Mouse (Mus musculus): ENCODE results near the gene Arglu1. TPM values are rescaled to one million over a fixed set of nuclear protein-coding genes. Genes with fewer than 3 reads are reported as not detected.

The Arglu1 gene
- 59.2 and 59.5 TPM in 2 replicates for polyA plus RNA-seq (2015; fragmentation: Nextera tagmentation; extraction: Ambion mirVana)

DNA sequence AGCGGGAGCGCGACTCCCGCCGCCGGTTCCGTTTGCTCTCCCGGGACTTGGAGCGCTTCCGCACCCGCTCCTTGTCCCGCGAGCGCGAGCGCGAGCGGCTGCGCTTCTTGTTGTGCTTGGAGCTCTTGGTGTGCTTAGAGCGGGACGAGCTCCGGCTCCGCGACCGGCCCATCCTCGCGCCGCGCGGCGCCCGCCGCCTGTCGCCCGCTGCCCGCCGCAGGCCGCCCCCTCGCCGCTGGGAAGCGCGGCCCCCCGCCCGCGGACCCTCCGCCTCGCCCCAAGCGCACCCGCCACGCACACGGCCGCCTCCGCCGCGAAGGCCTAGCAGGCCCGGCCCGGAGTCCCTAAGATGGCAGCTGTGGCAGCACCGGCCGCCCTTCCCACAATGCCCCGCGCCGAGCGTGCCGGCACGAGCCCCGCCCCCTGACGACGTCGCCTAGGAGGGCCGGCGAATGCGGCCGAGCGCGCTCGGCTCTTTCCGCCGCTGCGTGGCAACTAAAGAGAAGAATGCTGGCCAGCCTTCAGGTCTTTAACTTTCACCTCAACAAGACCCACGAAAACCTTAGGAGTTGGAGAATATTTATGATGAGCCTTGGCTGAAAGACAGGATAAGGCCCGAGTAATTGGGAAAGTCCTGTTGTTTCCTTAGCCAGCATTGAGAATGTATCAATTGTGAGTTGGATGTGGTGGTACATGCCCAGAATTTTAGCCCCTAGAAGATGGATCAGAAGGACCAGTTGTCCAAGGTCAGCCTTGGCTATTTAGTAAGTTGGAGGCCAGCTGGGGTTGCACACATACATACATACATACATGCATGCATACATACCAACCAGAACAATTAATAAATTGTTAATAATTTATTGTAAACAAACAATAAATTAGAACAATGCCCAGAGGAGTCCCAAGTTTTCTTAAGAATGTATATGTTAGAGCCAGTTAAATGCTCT, at the start of gene Arglu1:
TSS of gene Arglu1 (minus strand) at position 376 of the 947 bp plus-strand sequence.
- DNase-seq (peak; percentile 87), ATAC-seq (ENCODE audit: low read depth) (peak; percentile 90)
- Histone ChIP-seq H3K27ac (peak within 1 kb of the TSS; percentile 87), H3K9ac (peak within 1 kb of the TSS; percentile 98), H3K27me3 (no peaks in the 10 kb centered on the region), H3K4me1 (replicated peaks) (peaks cover 42% of the 10 kb centered on the region), H3K9me3 (replicated peaks) (no peaks in the 10 kb centered on the region), H3K36me3 (no peaks in the 10 kb centered on the region), H3K4me3 (replicated peaks) (peak within 1 kb of the TSS; percentile 92), H3K4me2 (peak within 1 kb of the TSS; percentile 89)
- under 1% methylated on average over 81 of the region's 81 CpGs for WGBS (ENCODE audit: insufficient replicate concordance)

- Histone ChIP-seq H3K9ac (no peak overlapping the region), H3K4me2 (no peak overlapping the region), H3K27me3 (no peaks in the 10 kb centered on the region), H3K4me1 (replicated peaks) (no peaks in the 10 kb centered on the region), H3K4me3 (replicated peaks) (no peak overlapping the region), H3K36me3 (no peaks in the 10 kb centered on the region), H3K27ac (no peak overlapping the region), H3K9me3 (replicated peaks) (no peaks in the 10 kb centered on the region)
- no peak for ATAC-seq (ENCODE audit: low read depth)
- no peak for DNase-seq
- WGBS (ENCODE audit: insufficient replicate concordance), result 51% methylated on average over 3 of the region's 3 CpGs
Observed at GRCm38 (mm10) chr8:8737271-8737670, 47.0 kb upstream of the Arglu1 start.

- H3K9ac ChIP-seq, result no peak overlapping the region
- H3K4me3 ChIP-seq (replicated peaks), result no peak overlapping the region
- WGBS (ENCODE audit: insufficient replicate concordance), result 74% methylated on average over 8 of the region's 8 CpGs
- H3K4me2 ChIP-seq, result no peak overlapping the region
- no peaks in the 10 kb centered on the region for H3K4me1 ChIP-seq (replicated peaks)
- H3K9me3 ChIP-seq (replicated peaks), result no peaks in the 10 kb centered on the region
- no peaks in the 10 kb centered on the region for H3K27me3 ChIP-seq
- no peak overlapping the region for H3K27ac ChIP-seq
- ATAC-seq (ENCODE audit: low read depth) (no peak), DNase-seq (no peak)
- H3K36me3 ChIP-seq, result no peaks in the 10 kb centered on the region
Observed at GRCm38 (mm10) chr8:8736826-8737225, 46.5 kb upstream of the Arglu1 start.

DNA sequence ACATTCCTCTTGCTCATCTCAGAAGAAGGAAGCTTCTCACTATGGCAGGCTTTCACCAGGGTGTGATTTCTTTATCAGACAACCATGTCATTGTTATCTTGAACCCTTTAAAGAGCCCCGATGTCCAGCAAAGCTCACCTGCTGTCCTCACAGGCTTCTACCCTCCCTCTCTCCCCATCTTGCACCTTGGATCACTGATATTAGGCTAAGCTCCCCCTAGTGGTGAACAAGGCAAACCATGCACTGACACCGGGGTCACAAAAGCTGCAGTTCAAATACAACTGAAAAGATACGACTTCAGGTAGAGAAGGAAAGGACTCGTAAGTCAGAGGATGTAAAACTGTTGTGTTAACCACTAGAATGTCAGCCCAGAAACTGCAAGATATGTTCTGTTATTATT, 43.5 kb upstream of the Arglu1 start:
- Histone ChIP-seq H3K4me2 (no peak overlapping the region), H3K27me3 (no peaks in the 10 kb centered on the region), H3K36me3 (no peaks in the 10 kb centered on the region), H3K9ac (no peak overlapping the region), H3K9me3 (replicated peaks) (no peaks in the 10 kb centered on the region), H3K4me3 (replicated peaks) (no peak overlapping the region), H3K27ac (no peak overlapping the region), H3K4me1 (replicated peaks) (no peaks in the 10 kb centered on the region)
- DNase-seq (no peak), ATAC-seq (ENCODE audit: low read depth) (no peak)
- WGBS (ENCODE audit: insufficient replicate concordance), result 14% methylated on average over 4 of the region's 4 CpGs

DNA sequence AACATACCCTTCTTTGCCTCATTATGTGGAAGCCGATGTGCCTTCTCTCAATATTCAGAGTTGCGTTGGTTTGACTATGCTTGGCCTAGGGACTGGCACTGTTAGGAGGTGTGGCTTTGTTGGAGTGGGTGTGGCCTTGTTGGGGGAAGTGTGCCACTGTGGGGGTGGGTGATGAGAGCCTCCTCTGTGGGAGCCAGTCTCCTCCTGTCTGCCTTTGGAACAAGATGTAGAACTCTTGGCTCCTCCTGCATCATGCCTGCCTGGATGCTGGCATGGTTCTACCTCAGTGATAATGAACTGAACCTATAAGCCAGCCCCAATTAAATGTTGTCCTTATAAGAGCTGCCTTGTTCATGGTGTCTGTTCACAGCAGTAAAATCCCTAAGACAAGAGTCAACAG, 38.3 kb upstream of the Arglu1 start:
- 76% methylated on average over 2 of the region's 2 CpGs for WGBS (ENCODE audit: insufficient replicate concordance)
- H3K4me1 ChIP-seq (replicated peaks), result no peaks in the 10 kb centered on the region
- ATAC-seq (ENCODE audit: low read depth), result no peak

GRCm38 (mm10) chr8:8726547-8726946, 36.2 kb upstream of the Arglu1 start:
- Histone ChIP-seq H3K4me3 (replicated peaks) (no peak overlapping the region), H3K27me3 (no peaks in the 10 kb centered on the region), H3K4me1 (replicated peaks) (no peaks in the 10 kb centered on the region), H3K36me3 (no peaks in the 10 kb centered on the region), H3K4me2 (no peak overlapping the region), H3K9ac (no peak overlapping the region), H3K27ac (no peak overlapping the region), H3K9me3 (replicated peaks) (no peaks in the 10 kb centered on the region)
- ATAC-seq (ENCODE audit: low read depth) (no peak), DNase-seq (no peak)
- WGBS (ENCODE audit: insufficient replicate concordance), result 50% methylated on average over 2 of the region's 2 CpGs

More for the DNA sequence above, 38.3 kb upstream of the Arglu1 start:
- Histone ChIP-seq H3K4me3 (replicated peaks) (no peak overlapping the region), H3K9ac (no peak overlapping the region), H3K4me2 (no peak overlapping the region), H3K27ac (no peak overlapping the region), H3K9me3 (replicated peaks) (no peaks in the 10 kb centered on the region), H3K27me3 (no peaks in the 10 kb centered on the region), H3K36me3 (no peaks in the 10 kb centered on the region)
- DNase-seq, result no peak

DNA sequence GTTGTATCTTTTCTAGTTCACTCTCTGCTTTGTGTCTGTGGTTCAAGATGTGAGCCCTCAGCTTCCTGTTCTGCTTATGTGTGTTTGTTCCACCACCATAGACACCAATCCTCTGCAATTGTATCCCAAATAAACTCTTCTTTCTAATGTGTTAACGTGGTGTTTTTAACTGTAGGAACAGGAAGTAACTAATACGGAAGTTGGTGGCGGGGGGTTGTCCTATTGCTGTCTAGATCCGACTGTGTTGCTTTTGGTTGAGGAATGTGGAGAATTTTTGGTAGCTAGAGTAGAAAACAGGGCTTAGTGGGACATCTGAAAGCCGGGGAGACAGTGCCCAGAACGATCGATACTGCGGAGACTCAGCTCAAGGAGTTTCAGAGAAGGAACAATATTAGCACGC, 14.5 kb upstream of the Arglu1 start:
- H3K4me1 ChIP-seq (replicated peaks), result no peaks in the 10 kb centered on the region
- no peak overlapping the region for H3K27ac ChIP-seq
- H3K36me3 ChIP-seq, result no peaks in the 10 kb centered on the region
- H3K9me3 ChIP-seq (replicated peaks), result no peaks in the 10 kb centered on the region
- 49% methylated on average over 9 of the region's 9 CpGs for WGBS (ENCODE audit: insufficient replicate concordance)
- no peak for DNase-seq
- no peak overlapping the region for H3K4me2 ChIP-seq
- no peaks in the 10 kb centered on the region for H3K27me3 ChIP-seq
- H3K4me3 ChIP-seq (replicated peaks), result no peak overlapping the region
- H3K9ac ChIP-seq, result no peak overlapping the region
- no peak for ATAC-seq (ENCODE audit: low read depth)

DNA sequence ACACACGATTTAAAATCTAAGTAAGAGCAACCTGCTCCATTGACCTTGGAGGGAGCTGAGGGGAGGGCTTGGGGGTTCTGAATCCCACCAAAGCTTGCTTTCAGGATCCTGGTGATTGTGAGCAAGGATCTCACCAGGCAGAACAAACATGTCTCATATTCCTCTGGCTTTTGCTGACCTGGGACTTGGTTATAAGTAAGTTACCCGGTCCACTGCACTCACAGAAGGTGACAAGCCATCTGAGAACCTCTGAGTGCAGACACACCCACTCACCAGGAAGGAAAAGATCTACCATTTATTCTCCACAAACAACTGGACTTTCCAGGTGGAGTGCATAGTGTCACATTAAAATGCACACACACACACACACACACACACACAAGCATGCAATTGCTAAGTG, 13.3 kb upstream of the Arglu1 start:
- Histone ChIP-seq H3K4me1 (replicated peaks) (no peaks in the 10 kb centered on the region), H3K27me3 (no peaks in the 10 kb centered on the region), H3K9ac (no peak overlapping the region), H3K9me3 (replicated peaks) (no peaks in the 10 kb centered on the region), H3K27ac (no peak overlapping the region), H3K4me2 (no peak overlapping the region), H3K4me3 (replicated peaks) (no peak overlapping the region), H3K36me3 (no peaks in the 10 kb centered on the region)
- DNase-seq (no peak), ATAC-seq (ENCODE audit: low read depth) (no peak)
- WGBS (ENCODE audit: insufficient replicate concordance), result 56% methylated on average over 2 of the region's 2 CpGs

DNA sequence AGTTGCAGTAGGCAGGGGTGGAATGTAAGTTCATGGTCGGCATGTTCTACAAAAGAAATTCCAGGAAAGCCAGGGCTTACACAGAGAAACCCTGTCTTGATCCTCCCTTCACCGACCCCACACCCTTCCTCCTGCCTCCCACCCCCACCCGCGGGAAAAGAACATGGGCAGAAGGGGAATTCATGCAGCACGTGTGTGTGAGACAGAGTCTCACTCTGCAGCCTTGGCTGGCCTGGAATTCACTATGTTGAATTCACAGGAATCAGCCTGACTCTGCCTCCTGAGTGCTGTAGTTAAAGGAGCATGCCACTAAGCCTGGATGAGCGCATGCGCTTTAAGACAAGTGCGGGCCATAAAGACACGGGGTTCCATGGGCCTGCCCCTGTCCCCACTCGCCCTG, 10.5 kb upstream of the Arglu1 start:
- no peaks in the 10 kb centered on the region for H3K9me3 ChIP-seq (replicated peaks)
- 74% methylated on average over 10 of the region's 10 CpGs for WGBS (ENCODE audit: insufficient replicate concordance)
- ATAC-seq (ENCODE audit: low read depth) (no peak), DNase-seq (no peak)
- H3K4me1 ChIP-seq (replicated peaks), result no peaks in the 10 kb centered on the region
- H3K27ac ChIP-seq, result no peak overlapping the region
- H3K4me2 ChIP-seq, result no peak overlapping the region
- no peak overlapping the region for H3K4me3 ChIP-seq (replicated peaks)
- no peaks in the 10 kb centered on the region for H3K27me3 ChIP-seq
- H3K36me3 ChIP-seq, result no peaks in the 10 kb centered on the region
- H3K9ac ChIP-seq, result no peak overlapping the region

- Histone ChIP-seq H3K27ac (no peak overlapping the region), H3K9ac (no peak overlapping the region), H3K4me2 (no peak overlapping the region), H3K36me3 (no peaks in the 10 kb centered on the region), H3K9me3 (replicated peaks) (no peaks in the 10 kb centered on the region), H3K27me3 (no peaks in the 10 kb centered on the region), H3K4me1 (replicated peaks) (no peaks in the 10 kb centered on the region), H3K4me3 (replicated peaks) (no peak overlapping the region)
- 58% methylated on average over 4 of the region's 4 CpGs for WGBS (ENCODE audit: insufficient replicate concordance)
- no peak for ATAC-seq (ENCODE audit: low read depth)
- DNase-seq, result no peak
Observed at GRCm38 (mm10) chr8:8700229-8700628, 9.9 kb upstream of the Arglu1 start.

GRCm38 (mm10) chr8:8689454-8690145, 721 bp downstream of the Arglu1 start:
- ATAC-seq (ENCODE audit: low read depth) (peak; percentile 69), DNase-seq (peak; percentile 44)
- peak overlapping the region; percentile 89 for H3K4me2 ChIP-seq
- no peaks in the 10 kb centered on the region for H3K9me3 ChIP-seq (replicated peaks)
- peak overlapping the region; percentile 87 for H3K27ac ChIP-seq
- 0% methylated on average over 62 of the region's 68 CpGs for WGBS (ENCODE audit: insufficient replicate concordance)
- peaks cover 44% of the 10 kb centered on the region for H3K4me1 ChIP-seq (replicated peaks)
- no peaks in the 10 kb centered on the region for H3K27me3 ChIP-seq
- no peaks in the 10 kb centered on the region for H3K36me3 ChIP-seq
- peak overlapping the region; percentile 98 for H3K9ac ChIP-seq
- peak overlapping the region; percentile 92 for H3K4me3 ChIP-seq (replicated peaks)

Measured in liver, embryonic 13.5 days (tissue).